30 mouse cellular contexts compared by ENCODE assay signal in genomic region chr11:85729725-85730124, GRCm38 (mm10).
DNase-seq lines count a peak whose midpoint lies in the region; ATAC-seq and TF ChIP-seq lines count a peak whose summit lies in the region.
"Had no signal": no experiment of that assay in that cellular context is flagged by ENCODE, and none has a peak within 500 bp of the region (broad histone marks: within the 10 kb centered on the region; RNA-seq: fewer than 3 reads in every experiment).

No protein-coding gene starts in this region.

- no peak overlapping the region for H3K27ac ChIP-seq in heart, embryonic 10.5 days
- H3K27ac ChIP-seq in heart, embryonic 12.5 days (ENCODE audit: poor library complexity, severe bottlenecking): no peak overlapping the region
- H3K27ac ChIP-seq in stomach, postnatal 0 days (replicated peaks): no peak overlapping the region
- H3K27ac ChIP-seq: embryonic facial prominence, embryonic 10.5 days; embryonic facial prominence, embryonic 15.5 days; heart, embryonic 15.5 days; hindbrain, embryonic 12.5 days; hindbrain, postnatal 0 days; intestine, embryonic 15.5 days; kidney, postnatal 0 days; limb, embryonic 10.5 days; limb, embryonic 15.5 days; liver, embryonic 14.5 days had no signal

- H3K4me3 ChIP-seq in heart, embryonic 10.5 days: no peak overlapping the region
- no peak overlapping the region for H3K4me3 ChIP-seq in heart, embryonic 12.5 days
- H3K4me3 ChIP-seq in stomach, postnatal 0 days (ENCODE audit: low read depth, low read length): no peak overlapping the region
- H3K4me3 ChIP-seq: embryonic facial prominence, embryonic 10.5 days; embryonic facial prominence, embryonic 15.5 days; heart, embryonic 15.5 days; hindbrain, embryonic 12.5 days; intestine, embryonic 15.5 days; limb, embryonic 10.5 days; limb, embryonic 15.5 days had no signal

- 0 out of 2 replicates have a peak, but pooled peaks have one; percentile 14 for TF ChIP-seq CTCF in stomach, postnatal 0 days (IDR thresholded peaks at IDR 0.05; ENCODE audit: low read depth)

- H3K9me3 ChIP-seq in heart, embryonic 10.5 days: no peaks in the 10 kb centered on the region
- H3K9me3 ChIP-seq in heart, embryonic 12.5 days (replicated peaks): no peaks in the 10 kb centered on the region
- no peaks in the 10 kb centered on the region for H3K9me3 ChIP-seq in stomach, postnatal 0 days (ENCODE audit: control insufficient read depth, low read length)
- H3K9me3 ChIP-seq: embryonic facial prominence, embryonic 10.5 days; embryonic facial prominence, embryonic 15.5 days; heart, embryonic 15.5 days; hindbrain, embryonic 12.5 days; intestine, embryonic 15.5 days; limb, embryonic 10.5 days; limb, embryonic 15.5 days had no signal

- peak; percentile 47 to 68 for DNase-seq in cerebellum, postnatal 10 days
- DNase-seq in cerebellum, adult 8-10 months: no peak
- DNase-seq in heart, embryonic 10.5 days (ENCODE audit: low spot score): peak; percentile 48
- peak; percentile 38 for DNase-seq in urinary bladder, postnatal 14 days (ENCODE audit: low spot score)
- DNase-seq in urinary bladder, postnatal 36 days (ENCODE audit: low spot score in 2 of 2): no peak
- no peak for DNase-seq in stomach, postnatal 0 days (ENCODE audit: low spot score)
- DNase-seq in liver: no peak
- DNase-seq: adrenal gland, postnatal 10 days; cerebellum, adult 11 months; cerebellum, postnatal 25 days; heart, postnatal 36 days; kidney, adult 2 months; kidney, postnatal 4 days; lung, embryonic 14.5 days; midbrain, embryonic 14.5 days; right cerebral cortex, postnatal 25 days; thymus, postnatal 4 days had no signal

- H3K4me1 ChIP-seq in heart, embryonic 10.5 days: peaks cover 21% of the 10 kb centered on the region
- peaks cover 8% of the 10 kb centered on the region for H3K4me1 ChIP-seq in heart, embryonic 12.5 days (replicated peaks)
- no peaks in the 10 kb centered on the region for H3K4me1 ChIP-seq in stomach, postnatal 0 days (replicated peaks; ENCODE audit: control insufficient read depth, insufficient read depth)
- H3K4me1 ChIP-seq: embryonic facial prominence, embryonic 15.5 days; hindbrain, embryonic 12.5 days; intestine, embryonic 15.5 days; limb, embryonic 15.5 days had no signal

- H3K36me3 ChIP-seq in heart, embryonic 10.5 days: no peaks in the 10 kb centered on the region
- H3K36me3 ChIP-seq in heart, embryonic 12.5 days: no peaks in the 10 kb centered on the region
- no peaks in the 10 kb centered on the region for H3K36me3 ChIP-seq in stomach, postnatal 0 days (ENCODE audit: control insufficient read depth, insufficient read depth, low read length)
- H3K36me3 ChIP-seq: embryonic facial prominence, embryonic 10.5 days; embryonic facial prominence, embryonic 15.5 days; heart, embryonic 15.5 days; hindbrain, embryonic 12.5 days; intestine, embryonic 15.5 days; limb, embryonic 10.5 days; limb, embryonic 15.5 days had no signal

- ATAC-seq in heart, embryonic 12.5 days (ENCODE audit: insufficient number of reproducible peaks, low FRiP score): no peak
- no peak for ATAC-seq in stomach, postnatal 0 days (ENCODE audit: low FRiP score, low TSS enrichment)
- ATAC-seq: forebrain, embryonic 14.5 days; hindbrain, postnatal 0 days; intestine, embryonic 15.5 days had no signal

- H3K27me3 ChIP-seq in heart, embryonic 10.5 days (ENCODE audit: insufficient read depth, poor library complexity, severe bottlenecking): 0 out of 2 replicates have a peak, but pooled peaks cover 8% of the 10 kb centered on the region
- H3K27me3 ChIP-seq in heart, embryonic 12.5 days (replicated peaks): no peaks in the 10 kb centered on the region
- no peaks in the 10 kb centered on the region for H3K27me3 ChIP-seq in stomach, postnatal 0 days (ENCODE audit: control insufficient read depth, insufficient read depth, low read length)
- H3K27me3 ChIP-seq: CH12.LX; embryonic facial prominence, embryonic 15.5 days; heart, embryonic 15.5 days; intestine, embryonic 15.5 days had no signal

- no peak overlapping the region for H3K4me2 ChIP-seq in heart, embryonic 12.5 days
- H3K4me2 ChIP-seq in stomach, postnatal 0 days (replicated peaks; ENCODE audit: low read depth): no peak overlapping the region
- H3K4me2 ChIP-seq: embryonic facial prominence, embryonic 15.5 days; heart, embryonic 15.5 days; hindbrain, embryonic 12.5 days; intestine, embryonic 15.5 days; limb, embryonic 15.5 days; lung, embryonic 14.5 days had no signal

- WGBS in heart, embryonic 10.5 days: 71% methylated on average over 2 of the region's 2 CpGs
- 67% methylated on average over 2 of the region's 2 CpGs for WGBS in heart, embryonic 12.5 days
- 41% methylated on average over 2 of the region's 2 CpGs for WGBS in stomach, postnatal 0 days

- no peak overlapping the region for H3K9ac ChIP-seq in heart, embryonic 12.5 days
- H3K9ac ChIP-seq in stomach, postnatal 0 days (ENCODE audit: low read length): no peak overlapping the region
- H3K9ac ChIP-seq: embryonic facial prominence, embryonic 15.5 days; heart, embryonic 15.5 days; hindbrain, embryonic 12.5 days; intestine, embryonic 15.5 days; limb, embryonic 15.5 days; liver, embryonic 14.5 days; lung, embryonic 14.5 days had no signal

- no peak for TF ChIP-seq EP300 in stomach, postnatal 0 days (optimal IDR thresholded peaks at IDR 0.05)

Comparison
In these comparisons a context has a peak if more than half of its experiments do, and no peak if none do; other contexts are left out.
1. DNase-seq: peak in cerebellum, postnatal 10 days (2 of 2), heart, embryonic 10.5 days (single experiment) and urinary bladder, postnatal 14 days (single experiment); none in cerebellum, adult 8-10 months (single experiment), urinary bladder, postnatal 36 days (0 of 2), stomach, postnatal 0 days (single experiment) and liver (single experiment).